In genomic region chr4:142605098-142605497, GRCm38 (mm10) we compare ENCODE assay signal across 17 mouse cellular contexts.
"Had no signal": no experiment of that assay in that cellular context is flagged by ENCODE, and none has a peak within 500 bp of the region (broad histone marks: within the 10 kb centered on the region; RNA-seq: fewer than 3 reads in every experiment).

No protein-coding gene starts in this region.

- H3K4me3 ChIP-seq: liver, embryonic 13.5 days; liver, embryonic 15.5 days; midbrain, embryonic 13.5 days; midbrain, embryonic 15.5 days; neural tube, embryonic 12.5 days; stomach, embryonic 15.5 days had no signal

- H3K9me3 ChIP-seq: midbrain, embryonic 13.5 days; midbrain, embryonic 15.5 days; stomach, embryonic 15.5 days had no signal

- H3K27me3 ChIP-seq: liver, embryonic 13.5 days; liver, embryonic 15.5 days; midbrain, embryonic 13.5 days; midbrain, embryonic 15.5 days; neural tube, embryonic 12.5 days; stomach, embryonic 15.5 days had no signal

- ATAC-seq: liver, postnatal 0 days; midbrain, embryonic 13.5 days; midbrain, embryonic 15.5 days had no signal

- H3K9ac ChIP-seq: liver, embryonic 13.5 days; liver, embryonic 15.5 days; liver, postnatal 0 days; midbrain, embryonic 13.5 days; midbrain, embryonic 15.5 days; neural tube, embryonic 12.5 days; stomach, embryonic 15.5 days had no signal

- H3K4me2 ChIP-seq: liver, embryonic 11.5 days; liver, embryonic 13.5 days; liver, embryonic 15.5 days; midbrain, embryonic 11.5 days; midbrain, embryonic 13.5 days; midbrain, embryonic 15.5 days; neural tube, embryonic 12.5 days; stomach, embryonic 15.5 days had no signal

- H3K36me3 ChIP-seq: liver, embryonic 13.5 days; liver, embryonic 15.5 days; midbrain, embryonic 13.5 days; midbrain, embryonic 15.5 days; neural tube, embryonic 12.5 days; stomach, embryonic 15.5 days had no signal

- H3K4me1 ChIP-seq: liver, embryonic 13.5 days; liver, embryonic 15.5 days; midbrain, embryonic 13.5 days; midbrain, embryonic 15.5 days; neural tube, embryonic 12.5 days; stomach, embryonic 15.5 days had no signal

- H3K27ac ChIP-seq: liver, embryonic 13.5 days; liver, embryonic 15.5 days; macrophage; midbrain, embryonic 13.5 days; midbrain, embryonic 15.5 days; neural tube, embryonic 12.5 days; stomach, embryonic 15.5 days; stomach, postnatal 0 days had no signal

- DNase-seq: liver; liver, embryonic 13.5 days; liver, postnatal 0 days; lung, postnatal 10 days; right cerebral cortex, postnatal 14 days; thymus, adult 2 months; thymus, postnatal 25 days; thymus, postnatal 4 days had no signal
